Mouse (Mus musculus) erythroblast, adult 5-6 weeks (primary cell): ENCODE results near the gene Sap30. TPM values are rescaled to one million over a fixed set of nuclear protein-coding genes. Genes with fewer than 3 reads are reported as not detected.

Experiments
- ATAC-seq: replicated peaks from 2 replicates; pipeline ENCODE4 v1.8.0; 2016; ENCODE audit warnings: moderate number of reproducible peaks, mild to moderate bottlenecking, moderate TSS enrichment, inconsistent platforms; ENCODE audit not compliant: poor library complexity, low FRiP score, severe bottlenecking
- total RNA-seq, 2 experiments: library from RNA; stranded (forward) in 1 of 2; stranded (reverse) in 1 of 2; fragments of 150-400 nt in 1 of 2; fragments of 200-764, 138-1000 nt in 1 of 2; gene quantifications; 2 replicates each; pipeline versions ENCODE4 v1.2.3 to v1.2.4; 2015 to 2017; ENCODE audit warnings: low replicate concordance in 2 of 2

Gene Sap30
- total RNA-seq, 2 experiments from 2014 or later, result 13.5 to 13.8 TPM

DNA sequence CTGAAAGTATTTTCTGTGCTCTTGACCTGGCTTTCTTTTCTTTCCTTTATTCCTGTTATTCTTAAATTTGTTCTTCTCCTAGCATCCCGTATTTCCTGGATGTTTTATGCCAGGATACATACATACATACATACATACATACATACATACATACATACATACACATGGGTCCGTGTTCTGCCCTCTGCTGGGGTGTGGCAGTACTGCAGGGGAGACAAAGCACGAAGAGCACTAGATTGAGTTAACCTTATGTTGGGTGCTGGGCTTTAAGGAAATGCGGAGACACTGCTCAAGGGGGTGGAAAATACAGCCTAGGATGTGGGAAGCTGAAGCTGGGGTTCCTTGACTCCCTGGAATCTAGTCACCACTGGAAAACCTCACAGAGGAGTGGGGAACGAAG is 16.0 kb upstream of the Sap30 start:
- peak; percentile 80 for ATAC-seq

DNA sequence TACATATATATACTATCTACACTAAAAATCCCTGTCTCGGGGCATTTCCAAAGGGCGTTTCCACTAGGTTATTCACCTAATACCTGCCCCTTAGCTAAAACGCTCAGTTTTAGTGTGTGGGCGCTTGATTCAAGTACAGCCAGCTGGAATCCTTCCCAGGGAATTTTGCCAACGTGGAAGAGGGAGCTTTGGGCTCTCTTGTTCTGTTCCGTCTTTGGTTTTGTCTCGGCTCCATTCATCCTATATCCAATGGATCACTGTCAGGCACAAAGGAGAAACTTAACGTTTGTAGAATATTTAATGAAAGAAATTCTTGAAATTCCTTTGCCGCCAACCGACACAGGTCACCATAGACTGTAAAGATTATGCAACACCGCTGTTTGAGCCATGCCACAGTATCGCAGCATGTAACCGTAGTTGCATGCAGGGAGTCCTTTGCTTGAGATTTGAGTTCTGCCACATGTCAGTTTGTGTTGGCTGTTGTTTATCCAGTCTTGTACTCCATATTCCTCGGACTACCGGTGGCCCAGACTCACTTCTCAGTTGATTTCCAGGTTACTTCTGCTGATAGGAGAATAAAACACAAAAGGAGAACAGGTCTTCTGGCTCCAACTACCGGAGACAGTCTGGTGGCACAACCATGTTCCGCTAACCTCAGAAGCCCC is 11.3 kb upstream of the Sap30 start:
- ATAC-seq, result no peak

DNA sequence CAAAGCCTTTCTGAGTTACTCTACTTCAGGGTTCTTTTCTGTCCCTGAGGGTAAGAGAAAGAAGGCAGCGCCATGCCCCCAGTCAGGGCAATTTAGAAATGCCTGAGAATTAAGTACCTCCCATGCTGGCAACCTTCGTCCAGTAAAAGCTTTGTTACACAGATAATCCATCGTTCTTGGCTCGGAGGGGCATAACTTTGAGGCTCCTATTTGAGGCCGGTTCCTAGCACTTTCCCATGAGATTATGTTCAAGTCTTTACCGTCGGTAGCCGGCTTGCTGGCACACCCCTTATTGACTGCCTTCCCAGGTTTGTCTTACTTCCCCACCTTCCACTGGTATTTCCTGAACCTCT is 10.8 kb upstream of the Sap30 start:
- no peak for ATAC-seq

DNA sequence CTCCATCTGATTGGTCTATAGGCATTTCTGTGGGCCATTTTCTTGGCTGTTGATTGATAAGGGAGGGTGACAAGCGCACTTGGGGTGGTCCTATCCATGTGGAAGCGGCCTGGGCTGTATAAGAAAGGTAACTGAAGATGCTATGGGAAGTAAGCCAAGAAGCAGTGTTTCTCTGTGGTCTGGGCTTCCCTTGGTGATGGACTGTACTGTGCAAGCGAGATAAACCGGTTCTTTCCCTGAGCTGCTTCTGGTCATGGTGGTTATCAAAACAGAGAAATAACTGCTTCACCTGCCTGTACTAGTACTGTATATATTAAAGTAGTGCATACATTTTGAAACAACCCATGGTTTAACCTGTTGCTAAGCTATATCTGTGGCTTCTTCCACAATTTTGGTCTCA is 4.2 kb upstream of the Sap30 start:
- no peak for ATAC-seq

DNA sequence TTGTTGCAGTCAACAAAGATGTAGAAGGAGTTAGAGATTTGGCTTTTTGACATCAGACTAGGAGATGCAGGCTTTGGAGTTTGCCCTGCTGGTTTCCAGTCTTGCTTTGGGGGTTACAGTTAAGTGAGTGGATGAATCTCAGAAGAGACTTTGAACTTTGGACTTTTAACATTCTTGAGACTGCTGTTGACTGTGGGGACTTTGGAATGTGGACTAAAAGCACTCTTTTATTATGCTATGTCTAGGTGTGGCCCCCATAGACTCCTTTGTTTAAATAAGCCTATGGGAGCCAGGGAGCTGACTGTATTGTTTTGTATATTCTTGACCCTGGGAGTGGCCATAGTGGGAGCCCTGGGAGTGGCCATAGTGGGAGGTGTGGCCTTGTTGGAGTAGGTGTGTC is 2.2 kb upstream of the Sap30 start:
- ATAC-seq, result no peak

DNA sequence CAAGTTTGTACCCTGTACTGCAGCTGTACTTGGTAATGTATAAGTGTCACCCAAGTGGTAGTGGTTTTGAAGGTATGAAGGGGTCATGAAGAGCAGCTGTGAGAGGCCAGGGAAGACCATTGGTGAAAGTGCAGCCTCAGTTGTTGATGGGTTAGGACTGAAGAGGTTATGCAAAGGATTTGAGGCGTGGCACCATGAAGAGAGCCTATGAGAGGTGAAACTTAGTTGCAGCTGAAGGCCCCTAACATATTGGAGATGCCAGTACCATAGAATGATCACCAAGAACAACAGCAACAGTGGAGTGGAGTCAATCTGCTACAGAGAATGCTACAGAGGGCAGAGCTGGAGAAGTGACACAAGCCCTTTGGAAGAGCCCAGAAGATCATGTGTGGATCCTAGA is 1.7 kb upstream of the Sap30 start:
- no peak for ATAC-seq

DNA sequence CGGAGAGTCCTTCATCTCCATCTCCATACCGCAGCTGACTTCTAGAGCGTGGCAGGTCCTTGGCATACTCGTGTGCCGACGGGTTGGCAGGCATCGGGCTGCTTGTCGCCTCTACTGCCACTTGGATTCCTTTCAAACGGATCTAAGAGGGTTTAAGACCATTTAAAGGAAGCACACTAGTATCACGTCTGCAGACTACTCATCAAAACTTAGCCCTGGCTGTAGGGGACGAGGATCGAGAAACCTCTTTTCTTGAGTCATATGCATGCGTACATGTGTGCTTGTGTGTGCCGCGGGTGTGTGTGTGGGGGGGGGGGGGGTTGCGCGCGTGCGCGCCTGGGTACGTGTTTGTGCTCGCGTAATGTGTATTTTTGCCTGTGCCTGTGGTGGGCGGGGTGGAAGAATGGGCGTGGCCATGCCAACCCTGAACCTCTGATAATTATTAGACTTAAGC is 679 bp upstream of the Sap30 start:
- peak; percentile 69 for ATAC-seq

DNA sequence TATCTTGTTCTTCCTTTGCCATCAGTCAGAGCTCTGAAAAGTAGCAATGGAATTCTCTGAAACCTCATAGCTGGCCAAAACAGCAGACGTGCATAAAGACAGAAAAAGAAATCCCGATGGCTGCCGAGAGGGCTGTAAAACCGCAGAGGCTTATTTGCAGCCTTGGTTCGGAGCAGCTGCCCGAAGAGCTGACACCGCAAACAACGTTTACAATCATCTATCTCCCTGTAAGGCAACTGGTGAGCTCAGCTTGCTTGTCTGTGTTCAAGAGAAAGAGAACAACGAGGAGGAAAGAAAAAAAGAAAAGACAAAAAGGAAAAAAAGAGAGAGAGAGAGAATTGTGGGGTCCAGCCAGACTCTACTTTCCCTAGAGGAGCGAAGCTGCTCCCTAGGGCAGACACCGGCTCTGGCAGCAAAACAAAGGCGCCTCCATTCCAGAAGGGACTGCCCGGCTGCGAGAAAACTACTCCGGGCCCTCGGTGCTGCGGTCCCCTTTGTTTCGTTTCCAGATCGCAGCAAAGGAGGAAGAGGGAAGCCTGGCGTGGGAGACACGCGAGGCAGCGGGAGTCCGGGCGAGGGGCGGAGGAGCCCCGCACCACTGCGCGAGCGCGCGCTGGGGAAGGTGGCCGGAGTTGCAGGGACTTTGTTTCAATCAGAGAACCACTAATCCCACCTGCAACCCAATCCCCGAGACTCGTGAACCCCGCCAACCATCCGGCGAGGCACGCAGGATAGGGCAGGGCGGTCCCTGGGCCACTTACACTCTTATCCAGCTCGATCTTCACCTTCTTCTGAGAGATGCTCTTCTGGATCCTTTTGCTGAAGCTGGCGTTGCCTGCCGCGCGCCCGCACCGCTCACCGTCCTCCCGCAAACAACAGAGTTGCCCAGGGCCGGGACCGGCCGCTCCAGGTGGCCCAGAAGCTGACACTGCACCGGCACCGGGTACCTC is 894 bp downstream of the Sap30 start:
- ATAC-seq, result peak; percentile 18

DNA sequence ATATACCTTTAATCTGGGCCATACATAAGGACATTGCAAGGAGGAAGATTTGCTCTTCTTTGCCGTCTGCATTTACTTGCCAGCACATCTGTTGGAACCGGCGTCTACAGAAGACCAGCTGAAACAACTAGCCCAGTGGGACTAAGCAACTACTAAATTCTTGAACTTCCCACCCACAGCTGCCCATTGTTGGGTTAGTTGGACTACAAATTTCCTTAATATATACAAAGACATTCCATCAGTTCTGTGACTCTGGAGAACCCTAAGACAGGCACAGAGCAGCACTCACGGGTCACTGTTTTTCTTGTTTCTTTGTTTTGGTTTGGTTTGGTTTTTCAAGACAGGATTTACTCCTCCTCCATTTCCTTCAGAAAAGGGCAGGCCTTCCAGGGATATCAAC is 7.1 kb downstream of the Sap30 start:
- ATAC-seq, result no peak

DNA sequence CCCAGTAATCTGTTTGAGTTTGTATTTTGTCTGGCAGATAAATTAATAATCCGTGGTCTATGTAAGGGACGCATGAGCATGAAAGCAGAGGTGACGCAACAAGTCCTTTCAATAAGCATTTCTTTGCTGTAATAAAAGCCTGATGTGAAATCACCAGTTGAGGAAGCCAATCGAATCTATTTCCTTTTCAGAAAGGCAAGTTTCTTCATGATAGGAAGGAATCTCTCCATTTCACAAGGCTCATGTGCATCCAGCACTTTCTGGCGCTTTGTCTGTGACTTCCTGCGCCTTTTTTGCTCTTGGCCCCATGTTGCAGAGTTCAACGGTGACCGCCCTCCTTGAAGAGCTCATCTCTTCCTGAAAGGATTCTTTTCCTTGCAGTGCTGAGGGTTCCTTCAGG is 8.0 kb downstream of the Sap30 start:
- ATAC-seq, result no peak

DNA sequence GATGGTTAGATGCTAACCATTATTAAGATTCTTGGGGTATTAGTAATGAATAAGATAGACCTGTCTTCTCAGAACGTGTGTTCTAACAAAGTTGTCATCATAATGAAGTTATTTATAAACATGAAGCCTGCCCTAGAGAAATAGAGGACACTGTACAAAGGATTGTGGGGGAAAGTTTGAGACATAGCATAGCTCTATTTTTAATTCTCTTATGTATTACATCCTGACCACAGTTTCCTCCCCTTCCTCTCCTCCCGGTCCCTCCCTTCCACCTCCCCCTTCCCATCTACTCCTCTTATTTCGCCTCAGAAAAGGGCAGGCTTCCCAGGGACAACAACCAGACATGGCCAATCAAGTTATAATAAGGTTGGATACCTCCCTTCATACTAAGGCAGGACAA is 9.3 kb downstream of the Sap30 start:
- ATAC-seq, result no peak

DNA sequence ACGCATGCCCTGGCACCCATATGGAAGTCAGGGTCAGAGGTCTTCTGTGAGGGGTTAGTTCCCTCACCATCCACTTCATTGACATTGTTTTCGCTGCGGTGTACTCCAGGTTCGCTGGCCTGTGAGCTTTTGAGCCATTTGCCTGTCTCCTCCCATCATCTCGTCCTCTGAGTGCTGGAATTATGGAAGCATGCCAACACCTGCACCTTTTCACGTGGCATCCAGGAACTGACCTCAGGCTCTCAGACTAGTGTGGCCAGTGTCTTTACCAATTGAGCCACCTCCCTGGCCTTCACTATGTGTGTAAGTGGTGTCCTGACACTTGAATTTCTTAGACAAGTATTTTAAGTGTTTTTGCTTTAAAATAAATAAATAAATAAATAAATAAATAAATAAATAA is 13.9 kb downstream of the Sap30 start:
- no peak for ATAC-seq

DNA sequence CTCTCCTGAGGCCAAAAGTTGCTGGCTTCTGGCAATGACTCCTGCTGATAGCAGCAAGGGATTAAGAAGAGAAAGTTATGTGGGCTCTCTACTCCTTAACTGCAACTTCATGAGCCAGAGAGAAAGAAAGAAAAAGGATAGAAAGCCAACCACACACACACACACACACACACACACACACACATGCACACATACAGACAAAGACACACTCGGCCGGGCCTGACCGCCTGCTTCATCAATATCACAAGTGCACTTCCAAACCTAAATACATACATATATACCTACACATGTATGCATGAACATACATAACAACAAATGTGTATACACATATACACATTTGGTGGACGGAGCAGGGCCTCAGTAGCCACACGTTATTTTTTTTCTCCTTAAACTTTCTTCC is 16.8 kb downstream of the Sap30 start:
- no peak for ATAC-seq

DNA sequence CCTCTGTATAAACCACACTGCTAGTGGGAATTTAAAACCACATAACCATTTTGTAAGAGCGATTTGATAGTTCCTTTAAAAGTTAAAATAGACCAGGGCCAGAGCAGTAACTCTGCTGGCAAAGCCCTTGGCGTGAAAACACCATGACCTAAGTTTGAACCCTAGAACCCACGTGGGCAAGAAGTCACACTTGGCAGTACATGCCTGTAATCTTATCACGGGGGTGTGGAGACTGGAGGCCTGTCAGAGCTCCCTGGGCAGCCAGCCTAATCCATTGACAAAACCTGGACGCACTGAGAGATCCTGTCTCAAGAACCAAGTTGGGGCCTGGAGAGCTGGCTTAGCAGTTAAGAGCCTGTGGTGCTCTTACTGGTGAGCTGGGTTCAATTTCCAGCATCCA is 19.0 kb downstream of the Sap30 start:
- no peak for ATAC-seq

DNA sequence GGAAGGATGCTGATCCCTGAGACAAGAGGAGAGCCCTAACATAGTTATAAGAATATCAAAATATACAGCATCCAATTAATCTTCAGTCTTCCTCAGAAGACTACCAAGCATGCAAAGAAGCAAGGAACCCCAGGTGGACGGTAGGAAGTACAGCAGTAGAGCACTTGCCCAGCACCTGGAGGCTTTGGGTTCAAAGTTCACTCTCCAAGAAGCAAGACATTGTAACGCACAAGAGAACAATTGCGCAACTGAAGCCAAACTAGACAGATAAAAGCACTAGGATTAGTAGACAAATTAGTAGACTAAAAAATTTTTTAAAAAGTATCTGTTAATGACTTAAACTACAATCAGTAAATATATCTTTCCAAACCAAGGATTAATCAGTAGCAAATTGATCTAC is 23.9 kb downstream of the Sap30 start:
- no peak for ATAC-seq

DNA sequence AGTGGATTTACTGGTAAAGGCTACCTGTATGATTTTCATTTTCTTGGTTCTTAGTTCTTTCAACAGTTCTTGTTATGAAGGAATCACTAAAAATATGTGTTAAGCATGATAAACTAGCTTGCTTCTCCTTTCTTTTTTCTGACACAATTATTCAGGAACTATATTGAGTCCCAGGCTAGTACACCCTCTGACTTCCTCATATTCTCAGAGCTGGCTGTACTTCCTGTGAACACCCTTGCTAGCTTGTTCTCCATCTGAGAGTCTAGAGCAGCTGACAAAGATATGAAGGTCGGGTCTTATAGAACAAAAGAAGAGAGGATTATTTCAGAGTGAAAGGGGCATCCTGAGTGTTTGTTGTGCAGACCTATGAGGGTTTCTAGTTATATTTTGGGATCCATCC is 24.8 kb downstream of the Sap30 start:
- ATAC-seq, result no peak

DNA sequence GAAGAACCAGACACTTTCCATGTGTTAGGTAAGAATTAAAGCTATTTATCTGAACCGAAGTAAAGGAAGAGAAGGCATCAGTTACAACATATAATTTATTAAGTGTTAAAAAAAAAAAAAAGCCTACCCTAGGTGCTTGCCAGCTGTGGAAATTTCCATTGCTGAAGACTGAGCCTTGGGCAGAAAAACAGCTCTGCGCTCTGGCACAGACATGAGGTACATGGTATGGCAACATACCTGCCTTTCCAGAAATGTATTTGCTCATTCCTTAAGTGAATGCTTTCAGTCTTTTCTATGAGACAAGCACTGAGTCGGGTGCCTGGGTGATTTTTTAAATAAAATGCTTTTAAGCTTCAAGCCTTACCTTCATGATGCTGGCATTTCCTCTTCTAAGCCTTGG is 29.7 kb downstream of the Sap30 start:
- no peak for ATAC-seq

DNA sequence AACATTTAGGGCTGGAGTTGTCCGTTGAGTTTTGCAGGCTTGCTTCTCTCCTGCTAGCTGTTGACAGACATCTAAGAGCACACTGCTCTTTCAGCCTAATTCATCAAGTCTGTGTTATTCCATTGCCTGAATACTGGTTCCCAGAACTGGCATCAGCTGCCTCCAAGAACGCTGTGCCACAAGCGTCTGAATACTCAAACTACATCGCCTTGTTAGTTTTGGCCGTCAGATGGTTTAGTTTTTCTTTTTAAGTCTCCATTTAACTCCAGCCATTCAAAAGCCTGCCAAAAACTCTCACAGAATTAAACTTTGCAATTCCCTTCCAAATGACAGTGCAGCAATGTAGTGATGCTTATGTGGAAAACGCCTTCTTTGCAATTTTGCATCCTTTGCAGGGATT is 30.5 kb downstream of the Sap30 start:
- ATAC-seq, result no peak

DNA sequence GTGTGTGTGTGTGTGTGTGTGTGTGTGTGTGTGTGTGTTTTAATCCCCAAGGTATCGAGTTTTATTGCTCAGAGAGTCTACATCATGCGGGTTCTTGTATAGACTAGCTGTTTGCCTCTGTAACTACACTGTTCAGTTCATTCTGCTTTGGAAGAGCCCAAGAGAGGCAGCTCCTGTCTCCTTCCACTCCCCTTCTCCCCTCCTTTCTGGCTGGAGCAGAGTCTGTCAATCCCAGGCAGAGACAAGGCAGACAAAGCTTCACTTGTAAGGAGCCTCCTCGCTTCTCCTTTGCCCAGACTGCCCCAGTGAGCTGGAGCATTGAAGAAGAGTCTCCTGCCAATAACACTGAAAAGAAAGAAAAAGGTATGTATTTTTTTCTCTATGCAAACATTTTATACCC is 31.9 kb downstream of the Sap30 start, which contains the start of gene Scrg1:
Gene Scrg1, plus strand, starts transcription at position 159 of the 400 bp plus-strand sequence.
- ATAC-seq, result no peak

DNA sequence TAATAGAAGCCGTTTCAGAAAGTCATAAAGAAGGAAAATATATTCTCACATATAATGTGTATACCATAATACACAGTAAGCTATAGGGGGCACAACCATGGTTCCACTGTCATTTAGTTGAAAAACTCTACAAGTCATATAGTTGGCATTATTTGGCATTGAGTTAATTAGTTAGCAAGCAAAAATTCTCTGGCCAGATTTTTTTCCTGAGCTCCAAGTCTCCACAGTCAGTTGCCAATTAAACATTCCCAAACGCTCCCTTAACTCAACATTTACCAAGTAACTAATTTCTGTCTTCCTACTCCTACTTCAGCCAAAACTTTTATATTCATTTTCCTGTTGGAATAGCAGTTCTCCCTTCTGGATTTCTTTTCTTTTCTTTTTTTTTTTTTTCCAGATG is 34.3 kb downstream of the Sap30 start:
- ATAC-seq, result no peak

DNA sequence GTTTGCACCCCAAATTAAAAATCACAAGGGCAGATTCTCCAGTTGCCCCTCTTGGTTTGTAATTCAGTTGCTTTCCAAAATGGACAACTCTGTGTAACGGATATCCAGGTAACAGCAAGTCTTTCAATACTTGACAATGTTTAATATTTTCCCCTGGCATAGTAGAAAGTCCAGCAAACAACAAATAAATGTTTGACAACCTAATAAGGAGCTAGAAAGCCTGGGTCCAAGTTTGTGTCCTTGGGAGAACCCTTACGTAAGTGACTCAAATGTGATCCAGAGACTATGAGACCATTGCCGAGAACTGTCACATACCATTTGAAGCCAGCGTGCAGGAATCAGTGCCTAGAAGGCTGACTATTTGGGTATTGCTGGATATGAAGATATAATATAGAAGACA is 35.8 kb downstream of the Sap30 start:
- no peak for ATAC-seq
